Mouse (Mus musculus): ENCODE measurements around the gene Tpm1.

DNA sequence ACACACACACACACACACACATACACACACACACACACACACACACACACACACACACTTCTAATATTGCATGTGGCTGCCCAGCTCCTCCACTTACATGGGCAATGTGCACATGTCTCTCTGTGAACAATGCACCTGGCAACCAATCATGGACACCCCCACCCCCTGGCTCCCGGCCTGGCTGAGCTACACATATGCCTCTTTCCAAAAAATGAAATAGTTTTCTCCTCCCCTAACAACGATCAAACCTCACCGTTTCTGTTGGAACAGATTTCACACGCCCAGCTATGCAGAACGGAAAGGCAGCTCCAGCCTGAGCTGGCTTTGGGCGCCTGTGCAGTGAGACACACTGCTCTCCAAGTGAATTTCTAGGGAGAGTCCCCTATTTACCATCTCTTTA lies 9.2 kb upstream of the Tpm1 start:
- TF ChIP-seq CTCF (IDR thresholded peaks at IDR 0.05; ENCODE audit: borderline replicate concordance, insufficient read depth, low read length) (no peak), POLR2A (IDR thresholded peaks at IDR 0.05; ENCODE audit: low read depth, low read length) (no peak)
